Mouse (Mus musculus) left cerebral cortex, adult 2 months (tissue): ENCODE results near the gene Gm21874. TPM values are rescaled to one million over a fixed set of nuclear protein-coding genes. Genes with fewer than 3 reads are reported as not detected.
"Not testable (repeated sequence)": the region's sequence is repeated elsewhere in the genome, so short reads cannot be mapped to it uniquely, and the experiment has no call there.

ENCODE experiments used
- DNase-seq, 2 experiments: peaks; one replicate each; pipeline ENCODE4 v3.0.0; 2021 to 2022; ENCODE audit warnings: low spot score in 2 of 2, mixed read lengths in 1 of 2; ENCODE audit errors: extremely low spot score in 1 of 2
- H3K27ac ChIP-seq: fragments of 200-600 bp; 2 replicates; pipeline ENCODE4 v1.8.1; 2022
- H3K4me3 ChIP-seq: fragments of 200-600 bp; 2 replicates; pipeline ENCODE4 v1.8.1; 2022
- intact Hi-C: fragments of 180-260 bp; cut with DNase I; formaldehyde crosslinking; loops from one replicate; pipeline ENCODE4 v1.15.1; 2025
- long read RNA-seq, 2 experiments: library from polyadenylated mRNA; stranded (forward); transcript quantifications; one replicate each; pipeline ENCODE4 v2.0.0; 2021; ENCODE audit warnings: borderline mapping rate in 2 of 2
- total RNA-seq, 2 experiments: library from RNA; stranded (reverse); gene quantifications; 2 replicates each; pipeline ENCODE4 v1.2.3; 2021

Gm21874 gene
- not detected for total RNA-seq
- long read RNA-seq, experiment 1: 0 reads
- long read RNA-seq, experiment 2: 0 reads

DNA sequence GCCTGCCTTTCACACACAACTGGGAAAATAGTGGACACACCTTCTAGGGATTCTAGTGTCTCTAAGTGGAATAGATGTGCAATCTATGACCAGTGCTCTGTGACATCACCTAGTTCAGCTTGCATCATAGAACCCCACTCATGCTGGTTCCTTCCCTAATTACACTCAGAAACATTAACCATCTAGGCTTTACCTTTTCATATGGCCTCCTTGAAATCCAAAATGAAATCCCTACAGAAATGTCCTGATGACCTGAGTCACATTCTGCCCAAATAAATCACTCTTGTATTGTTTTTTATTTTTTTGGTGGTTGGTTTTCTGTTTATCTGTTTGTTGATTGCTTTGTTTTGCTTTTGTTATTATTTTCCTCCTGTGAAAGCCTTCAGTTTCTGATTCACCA lies at the start of gene Gm21874:
Gene Gm21874 (minus strand): TSS at position 101 of the 400 bp plus-strand sequence.
- DNase-seq, H3K4me3 ChIP-seq, intact Hi-C loops, H3K27ac ChIP-seq: not testable (repeated sequence)

Other genes with a start within 250 kb of the Gm21874 start
- not detected for gene Gm21721, start 214.0 kb downstream of the Gm21874 start, total RNA-seq
- gene Gm21812, start 69.0 kb downstream of the Gm21874 start, total RNA-seq: not detected